Mouse (Mus musculus) C2C12 (cell line): Measurements from ENCODE around the gene Lrpap1. TPM values are rescaled to one million over a fixed set of nuclear protein-coding genes. Genes with fewer than 3 reads are reported as not detected.

Source experiments
- H3K27me3 ChIP-seq: one replicate; pipeline ENCODE4 v1.6.1; 2011; ENCODE audit not compliant: control insufficient read depth, insufficient read depth, insufficient read length
- H3K36me3 ChIP-seq: one replicate; pipeline ENCODE4 v1.6.1; 2011; ENCODE audit not compliant: control insufficient read depth, insufficient read depth
- H3K4me3 ChIP-seq: one replicate; pipeline ENCODE4 v1.5.1; 2011; ENCODE audit warnings: mild to moderate bottlenecking, control low read depth; ENCODE audit not compliant: poor library complexity, insufficient read depth, severe bottlenecking
- H3K79me2 ChIP-seq: one replicate; pipeline ENCODE4 v1.6.1; 2011; ENCODE audit not compliant: control insufficient read depth, insufficient read depth
- H3K79me3 ChIP-seq: one replicate; pipeline ENCODE4 v1.6.1; 2011; ENCODE audit warnings: low read depth, control low read depth
- H3ac ChIP-seq: one replicate; pipeline ENCODE3; 2011; ENCODE audit warnings: low read depth; ENCODE audit not compliant: control insufficient read depth, insufficient read length
- CEBPB ChIP-seq: IDR thresholded peaks from one replicate; pipeline ENCODE4 v1.6.1; 2011; ENCODE audit warnings: low read depth, mild to moderate bottlenecking, control low read depth, moderate library complexity
- CTCF ChIP-seq: IDR thresholded peaks from one replicate; pipeline ENCODE4 v1.5.1; 2011; ENCODE audit not compliant: control insufficient read depth, insufficient read depth, insufficient read length
- FOSL1 ChIP-seq: IDR thresholded peaks from one replicate; pipeline ENCODE4 v1.8.0; 2011; ENCODE audit warnings: mild to moderate bottlenecking, low read length; ENCODE audit not compliant: poor library complexity, insufficient read depth, severe bottlenecking
- MAX ChIP-seq: IDR thresholded peaks from one replicate; pipeline ENCODE4 v1.6.1; 2011; ENCODE audit warnings: mild to moderate bottlenecking, control low read depth
- MYOD1 ChIP-seq: IDR thresholded peaks from one replicate; pipeline ENCODE4 v1.6.1; 2011; ENCODE audit warnings: low read depth; ENCODE audit not compliant: control insufficient read depth, insufficient read length
- MYOG ChIP-seq: IDR thresholded peaks from one replicate; pipeline ENCODE4 v1.6.1; 2011; ENCODE audit not compliant: control insufficient read depth, insufficient read length; ENCODE audit errors: extremely low read depth
- USF1 ChIP-seq: IDR thresholded peaks from one replicate; pipeline ENCODE4 v1.6.1; 2011; ENCODE audit warnings: low read depth, mild to moderate bottlenecking, control low read depth, moderate library complexity
- polyA plus RNA-seq: library from polyadenylated mRNA; unstranded; fragments of >200 nt; fragmentation: generic; extraction: Trizol; gene quantifications from one replicate; pipeline ENCODE4 v1.2.1, GENCODE M21; 2012; ENCODE audit warnings: missing spikeins

The Lrpap1 gene
- polyA plus RNA-seq, 1 experiment = 26.5 TPM

GRCm38 (mm10) chr5:35069841-35070240 lies 35.7 kb downstream of the Lrpap1 start:
- TF ChIP-seq CEBPB (no peak), CTCF (no peak), MYOD1 (no peak), USF1 (no peak), MAX (no peak), FOSL1 (no peak), MYOG (no peak)
- H3ac ChIP-seq = no peak overlapping the region
- no peak overlapping the region for H3K4me3 ChIP-seq
- H3K27me3 ChIP-seq = no peaks in the 10 kb centered on the region
- no peaks in the 10 kb centered on the region for H3K79me2 ChIP-seq
- H3K36me3 ChIP-seq = no peaks in the 10 kb centered on the region
- H3K79me3 ChIP-seq = no peaks in the 10 kb centered on the region

- Histone ChIP-seq H3K79me3 (no peaks in the 10 kb centered on the region), H3K79me2 (no peaks in the 10 kb centered on the region), H3K36me3 (no peaks in the 10 kb centered on the region), H3K27me3 (no peaks in the 10 kb centered on the region), H3ac (no peak overlapping the region), H3K4me3 (no peak overlapping the region)
- TF ChIP-seq MAX (no peak), CEBPB (no peak), MYOD1 (no peak), MYOG (no peak), CTCF (no peak), USF1 (no peak), FOSL1 (no peak)
Measured at GRCm38 (mm10) chr5:35060098-35060497, 45.5 kb downstream of the Lrpap1 start.

- no peak for TF ChIP-seq USF1
- no peak for TF ChIP-seq MYOD1
- TF ChIP-seq CEBPB = no peak
- TF ChIP-seq FOSL1 = no peak
- no peak for TF ChIP-seq MAX
- no peak for TF ChIP-seq CTCF
- no peak for TF ChIP-seq MYOG
- no peak overlapping the region for H3K4me3 ChIP-seq
- no peak overlapping the region for H3ac ChIP-seq
Measured at GRCm38 (mm10) chr5:35058216-35058615, 47.4 kb downstream of the Lrpap1 start.

GRCm38 (mm10) chr5:35057582-35057981 lies 48.0 kb downstream of the Lrpap1 start:
- H3K79me2 ChIP-seq = no peaks in the 10 kb centered on the region
- H3K4me3 ChIP-seq = peak overlapping the region; percentile 28
- TF ChIP-seq USF1 = no peak
- TF ChIP-seq MYOD1 = peak; percentile 48
- peak overlapping the region; percentile 19 for H3ac ChIP-seq
- no peaks in the 10 kb centered on the region for H3K36me3 ChIP-seq
- H3K79me3 ChIP-seq = no peaks in the 10 kb centered on the region
- no peaks in the 10 kb centered on the region for H3K27me3 ChIP-seq

More at GRCm38 (mm10) chr5:35058216-35058615, 47.4 kb downstream of the Lrpap1 start:
- H3K36me3 ChIP-seq = no peaks in the 10 kb centered on the region
- no peaks in the 10 kb centered on the region for H3K27me3 ChIP-seq
- H3K79me3 ChIP-seq = no peaks in the 10 kb centered on the region
- H3K79me2 ChIP-seq = no peaks in the 10 kb centered on the region

- Histone ChIP-seq H3K36me3 (no peaks in the 10 kb centered on the region), H3K79me3 (no peaks in the 10 kb centered on the region), H3K79me2 (no peaks in the 10 kb centered on the region), H3ac (peak within 1 kb of the TSS; percentile 55), H3K4me3 (peak within 1 kb of the TSS; percentile 28), H3K27me3 (no peaks in the 10 kb centered on the region)
- TF ChIP-seq MAX (no peak), CTCF (peak; percentile 20), FOSL1 (no peak)
Measured at GRCm38 (mm10) chr5:35056604-35057432, 48.7 kb downstream of the Lrpap1 start, which contains the start of gene Dok7. TSS of gene Dok7 (plus strand) at chr5:35056766.

- H3K79me3 ChIP-seq = no peaks in the 10 kb centered on the region
- H3K4me3 ChIP-seq = no peak overlapping the region
- H3K27me3 ChIP-seq = no peaks in the 10 kb centered on the region
- TF ChIP-seq USF1 (no peak), MYOD1 (peak; percentile 86)
- no peak overlapping the region for H3ac ChIP-seq
- no peaks in the 10 kb centered on the region for H3K79me2 ChIP-seq
- no peaks in the 10 kb centered on the region for H3K36me3 ChIP-seq
Measured at GRCm38 (mm10) chr5:35055076-35055475, 50.5 kb downstream of the Lrpap1 start.
